Mouse (Mus musculus) neural tube, embryonic 11.5 days (tissue): Measurements from ENCODE around the gene Dtd1. TPM values are rescaled to one million over a fixed set of nuclear protein-coding genes. Genes with fewer than 3 reads are reported as not detected.

Experiments
- ATAC-seq: fragments of 200-750 bp; cut with Nextera tagmentation; 2 replicates; pipeline ENCODE4 v1.8.0; 2017; ENCODE audit warnings: moderate number of reproducible peaks, mild to moderate bottlenecking, moderate TSS enrichment, moderate library complexity; ENCODE audit not compliant: insufficient read depth, low FRiP score, low TSS enrichment
- DNase-seq: peaks from one replicate; pipeline ENCODE4 v3.0.0-alpha.2; 2015; ENCODE audit warnings: low spot score
- H3K27ac ChIP-seq: fragments of 300-500 bp; sonication (generic); 2 replicates; pipeline ENCODE4 v1.5.1; 2014; ENCODE audit warnings: low read depth, mild to moderate bottlenecking, low read length
- H3K27me3 ChIP-seq: fragments of 300-500 bp; sonication (generic); 2 replicates; pipeline ENCODE4 v1.6.1; 2014; ENCODE audit warnings: mild to moderate bottlenecking, low read length, mixed read lengths; ENCODE audit not compliant: control insufficient read depth, insufficient read depth
- H3K36me3 ChIP-seq: fragments of 300-500 bp; sonication (generic); 2 replicates; pipeline ENCODE4 v1.6.1; 2014; ENCODE audit warnings: mild to moderate bottlenecking, low read length, moderate library complexity, mixed read lengths; ENCODE audit not compliant: control insufficient read depth, insufficient read depth
- H3K4me1 ChIP-seq: fragments of 300-500 bp; sonication (generic); 2 replicates; pipeline ENCODE4 v1.6.1; 2014; ENCODE audit warnings: low read length, mixed read lengths; ENCODE audit not compliant: control insufficient read depth, insufficient read depth
- H3K4me2 ChIP-seq: fragments of 300-500 bp; sonication (generic); 2 replicates; pipeline ENCODE4 v1.6.1; 2014; ENCODE audit warnings: low read depth, mild to moderate bottlenecking, moderate library complexity
- H3K4me3 ChIP-seq: fragments of 300-500 bp; sonication (generic); 2 replicates; pipeline ENCODE4 v1.5.1; 2014; ENCODE audit warnings: low read depth, low read length
- H3K9ac ChIP-seq: fragments of 300-500 bp; sonication (generic); 2 replicates; pipeline ENCODE4 v1.6.1; 2014; ENCODE audit warnings: mild to moderate bottlenecking, low read length
- H3K9me3 ChIP-seq: fragments of 300-500 bp; sonication (generic); 2 replicates; pipeline ENCODE4 v1.6.1; 2016; ENCODE audit warnings: low read length; ENCODE audit not compliant: control insufficient read depth
- WGBS: fragments of 180-500 bp; shearing (Covaris S2); extraction: QIAGEN DNeasy Blood & Tissue Kit; methylation state at CpG from one replicate; pipeline ENCODE4 v1.1.7; 2014; 5-methylcytosine and 5-hydroxymethylcytosine counted together
- polyA plus RNA-seq: library from polyadenylated mRNA; unstranded; fragments of >200 nt; fragmentation: Nextera tagmentation; extraction: Ambion mirVana; gene quantifications from 2 replicates; pipeline ENCODE4 v1.2.1, GENCODE M21; 2014

Gene Dtd1
- polyA plus RNA-seq, 1 experiment from 2014 or later: 35.0 TPM

DNA sequence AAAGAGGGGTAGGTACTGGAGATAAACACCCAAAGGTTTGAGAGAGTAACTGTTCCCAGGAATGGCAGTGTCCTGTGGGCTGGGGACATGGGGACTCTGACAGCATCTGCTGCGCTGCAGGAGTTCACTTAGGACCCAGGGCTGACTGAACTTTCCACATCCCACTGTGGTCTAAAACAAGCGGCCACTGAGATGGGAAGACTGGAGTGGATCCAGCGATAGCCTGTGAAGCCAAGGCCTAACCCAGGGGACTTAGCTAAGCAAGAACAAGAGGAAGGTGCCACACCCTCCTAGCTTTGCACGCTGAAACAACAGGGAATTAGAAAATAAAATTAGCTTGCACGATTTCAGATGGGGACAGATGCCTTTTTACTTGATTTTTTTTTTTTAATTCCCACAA is 138.9 kb downstream of the Dtd1 start:
- ATAC-seq (no peak), DNase-seq (no peak)
- Histone ChIP-seq H3K36me3 (no peaks in the 10 kb centered on the region), H3K27me3 (no peaks in the 10 kb centered on the region), H3K4me2 (no peak overlapping the region), H3K9me3 (no peaks in the 10 kb centered on the region), H3K4me3 (no peak overlapping the region), H3K4me1 (no peaks in the 10 kb centered on the region), H3K9ac (no peak overlapping the region), H3K27ac (no peak overlapping the region)
- whole genome bisulfite sequencing: 86% methylated on average over 5 of the region's 5 CpGs

GRCm38 (mm10) chr2:144740577-144740997 is 140.9 kb downstream of the Dtd1 start:
- Histone ChIP-seq H3K4me1 (no peaks in the 10 kb centered on the region), H3K4me2 (no peak overlapping the region), H3K27ac (no peak overlapping the region), H3K9ac (no peak overlapping the region), H3K9me3 (no peaks in the 10 kb centered on the region), H3K4me3 (no peak overlapping the region), H3K36me3 (no peaks in the 10 kb centered on the region), H3K27me3 (no peaks in the 10 kb centered on the region)
- WGBS: 84% methylated on average over 6 of the region's 6 CpGs
- ATAC-seq (no peak), DNase-seq (no peak)

DNA sequence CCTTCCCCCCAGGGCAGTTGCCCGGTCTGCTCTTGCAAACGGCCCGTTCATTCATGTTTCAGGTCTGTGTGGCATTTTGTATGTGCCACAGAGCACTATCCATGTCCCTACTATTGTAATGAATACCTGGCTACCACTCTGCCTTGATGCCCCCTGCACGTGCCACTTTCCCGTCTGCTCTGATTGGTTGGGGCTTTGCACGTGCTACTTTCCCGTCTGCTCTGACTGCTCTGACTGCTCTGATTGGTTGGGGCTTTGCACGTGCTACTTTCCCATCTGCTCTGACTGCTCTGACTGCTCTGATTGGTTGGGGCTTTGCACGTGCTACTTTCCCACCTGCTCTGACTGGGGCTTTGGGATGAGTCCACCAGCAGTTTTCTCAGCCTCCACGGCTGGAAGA is 142.3 kb downstream of the Dtd1 start:
- no peak overlapping the region for H3K4me3 ChIP-seq
- no peaks in the 10 kb centered on the region for H3K9me3 ChIP-seq
- no peak overlapping the region for H3K4me2 ChIP-seq
- H3K36me3 ChIP-seq: no peaks in the 10 kb centered on the region
- WGBS: 86% methylated on average over 10 of the region's 10 CpGs
- H3K27ac ChIP-seq: no peak overlapping the region
- H3K27me3 ChIP-seq: no peaks in the 10 kb centered on the region
- ATAC-seq: no peak
- DNase-seq: no peak
- no peaks in the 10 kb centered on the region for H3K4me1 ChIP-seq
- H3K9ac ChIP-seq: no peak overlapping the region

DNA sequence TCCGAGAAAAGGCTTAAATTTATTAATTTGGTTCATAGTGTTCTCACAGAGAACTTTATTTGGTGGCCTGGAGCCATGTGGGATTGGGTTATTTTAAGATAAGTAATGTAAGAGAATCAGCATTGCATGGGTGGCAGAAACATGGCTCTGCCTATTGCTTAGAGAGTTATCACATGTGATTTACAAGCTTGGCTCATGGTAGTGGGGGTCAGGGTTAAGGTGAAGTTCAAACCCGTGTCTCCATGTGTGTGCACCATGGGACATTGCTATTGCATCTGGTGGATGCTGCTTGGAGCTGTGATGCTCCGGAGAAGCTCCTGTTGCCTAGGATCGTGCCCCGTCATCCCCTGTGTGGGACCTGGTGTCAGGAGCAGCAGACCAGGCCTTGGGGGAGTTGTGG is 143.6 kb downstream of the Dtd1 start:
- no peak for DNase-seq
- Histone ChIP-seq H3K4me2 (no peak overlapping the region), H3K27ac (no peak overlapping the region), H3K4me3 (no peak overlapping the region), H3K4me1 (no peaks in the 10 kb centered on the region), H3K9me3 (no peaks in the 10 kb centered on the region), H3K27me3 (no peaks in the 10 kb centered on the region), H3K36me3 (no peaks in the 10 kb centered on the region), H3K9ac (no peak overlapping the region)
- 74% methylated on average over 5 of the region's 5 CpGs for WGBS
- no peak for ATAC-seq

DNA sequence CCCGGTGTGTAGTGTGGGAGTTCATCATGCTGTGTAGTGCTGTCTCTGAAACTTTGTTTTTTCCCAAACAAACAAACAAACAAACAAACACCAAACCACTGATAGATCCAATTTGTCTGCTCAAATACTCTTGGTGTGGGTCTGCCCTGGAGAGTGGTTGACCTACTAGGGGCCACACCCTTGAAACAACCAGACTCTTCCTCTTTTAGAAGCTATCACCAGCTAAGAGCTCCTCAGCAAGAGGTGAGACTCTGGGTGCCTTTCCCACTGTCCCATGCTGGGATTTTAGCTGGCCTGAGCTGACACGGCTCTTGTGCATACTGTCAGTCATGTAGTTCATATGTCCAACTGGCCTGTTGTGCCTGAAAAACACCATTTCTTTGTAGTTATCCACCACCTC is 145.6 kb downstream of the Dtd1 start:
- no peak overlapping the region for H3K9ac ChIP-seq
- no peak overlapping the region for H3K4me3 ChIP-seq
- H3K4me1 ChIP-seq: no peaks in the 10 kb centered on the region
- no peaks in the 10 kb centered on the region for H3K9me3 ChIP-seq
- H3K27ac ChIP-seq: no peak overlapping the region
- 78% methylated on average over 2 of the region's 2 CpGs for WGBS
- no peak for DNase-seq
- ATAC-seq: no peak
- no peaks in the 10 kb centered on the region for H3K36me3 ChIP-seq
- H3K27me3 ChIP-seq: no peaks in the 10 kb centered on the region
- no peak overlapping the region for H3K4me2 ChIP-seq

- 66% methylated on average over 4 of the region's 4 CpGs for WGBS
- Histone ChIP-seq H3K4me2 (no peak overlapping the region), H3K27me3 (no peaks in the 10 kb centered on the region), H3K36me3 (no peaks in the 10 kb centered on the region), H3K9ac (no peak overlapping the region), H3K4me3 (no peak overlapping the region), H3K4me1 (no peaks in the 10 kb centered on the region), H3K9me3 (no peaks in the 10 kb centered on the region), H3K27ac (no peak overlapping the region)
- ATAC-seq (no peak), DNase-seq (no peak)
These were observed 146.5 kb downstream of the Dtd1 start for GRCm38 (mm10) chr2:144746046-144746783.

DNA sequence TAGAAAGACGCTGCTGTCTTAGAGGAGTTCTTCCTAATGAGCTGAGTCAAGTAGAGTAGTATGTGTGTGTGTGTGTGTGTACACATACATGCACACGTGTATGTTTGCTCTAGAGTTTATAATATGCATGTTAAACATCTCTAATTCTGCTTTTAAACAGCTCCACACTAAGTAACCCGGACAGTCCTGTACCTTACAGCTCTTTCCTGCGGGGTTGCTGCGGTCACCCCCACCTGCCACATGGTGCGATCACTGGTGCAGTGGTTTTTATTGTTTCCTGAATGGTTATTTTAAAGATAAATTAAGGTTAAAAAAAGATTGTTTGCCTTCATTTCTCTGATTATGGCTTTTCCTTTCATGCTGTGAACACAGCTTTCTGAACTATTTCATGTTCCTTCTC is 153.9 kb downstream of the Dtd1 start:
- Histone ChIP-seq H3K27me3 (no peaks in the 10 kb centered on the region), H3K4me1 (no peaks in the 10 kb centered on the region), H3K36me3 (no peaks in the 10 kb centered on the region), H3K27ac (no peak overlapping the region), H3K9me3 (no peaks in the 10 kb centered on the region), H3K4me3 (no peak overlapping the region), H3K9ac (no peak overlapping the region), H3K4me2 (no peak overlapping the region)
- 84% methylated on average over 6 of the region's 6 CpGs for WGBS
- no peak for ATAC-seq
- no peak for DNase-seq

DNA sequence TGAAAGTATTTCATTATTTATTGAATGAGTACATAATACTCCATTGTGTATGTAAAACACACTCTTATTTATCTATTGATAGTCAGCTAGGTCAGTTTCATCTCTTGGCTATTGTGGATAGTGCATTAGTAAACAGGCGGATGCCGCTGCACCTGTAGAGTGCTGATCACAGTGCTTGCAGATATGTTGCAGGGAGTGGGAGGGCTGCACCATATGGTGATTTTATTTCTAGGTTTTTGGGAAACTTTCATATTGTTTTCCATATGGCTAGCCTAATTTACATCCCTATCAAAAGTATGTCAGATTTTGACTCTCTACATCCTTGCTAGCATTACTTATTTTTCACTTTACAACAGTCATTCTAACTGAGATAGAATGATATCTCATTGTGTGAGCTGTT is 155.3 kb downstream of the Dtd1 start:
- no peak overlapping the region for H3K27ac ChIP-seq
- H3K4me3 ChIP-seq: no peak overlapping the region
- no peaks in the 10 kb centered on the region for H3K27me3 ChIP-seq
- WGBS: 99% methylated on average over 2 of the region's 2 CpGs
- no peaks in the 10 kb centered on the region for H3K36me3 ChIP-seq
- DNase-seq: no peak
- H3K9ac ChIP-seq: no peak overlapping the region
- no peak overlapping the region for H3K4me2 ChIP-seq
- no peaks in the 10 kb centered on the region for H3K4me1 ChIP-seq
- no peaks in the 10 kb centered on the region for H3K9me3 ChIP-seq
- no peak for ATAC-seq

DNA sequence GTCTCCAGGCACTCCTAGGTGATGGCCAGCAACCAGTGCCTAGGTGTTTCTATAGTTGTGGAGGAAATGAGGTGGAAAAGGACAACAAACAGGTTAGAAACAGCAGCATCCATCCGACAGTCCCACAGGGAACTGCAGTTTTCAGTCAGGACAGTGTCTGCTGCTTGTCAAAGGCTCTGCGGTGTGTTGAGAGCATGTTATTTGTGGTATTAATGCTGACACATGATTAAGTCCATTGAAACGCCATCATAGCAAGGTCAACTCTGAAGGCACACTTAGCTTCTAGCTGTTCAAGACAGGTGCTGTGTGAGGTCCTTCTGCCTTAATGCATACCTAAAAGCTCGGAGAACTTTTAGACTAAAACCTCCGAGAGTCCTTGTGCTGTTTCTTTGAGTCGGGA is 161.0 kb downstream of the Dtd1 start:
- ATAC-seq: no peak
- no peak overlapping the region for H3K4me3 ChIP-seq
- H3K9ac ChIP-seq: no peak overlapping the region
- WGBS: 96% methylated on average over 6 of the region's 6 CpGs
- H3K27ac ChIP-seq: no peak overlapping the region
- H3K4me1 ChIP-seq: no peaks in the 10 kb centered on the region
- H3K36me3 ChIP-seq: no peaks in the 10 kb centered on the region
- H3K27me3 ChIP-seq: no peaks in the 10 kb centered on the region
- H3K9me3 ChIP-seq: no peaks in the 10 kb centered on the region
- DNase-seq: no peak
- no peak overlapping the region for H3K4me2 ChIP-seq
